Mouse (Mus musculus) heart, postnatal 25 days (tissue): Measurements from ENCODE around the gene Klhl26. TPM values are rescaled to one million over a fixed set of nuclear protein-coding genes. Genes with fewer than 3 reads are reported as not detected.
A peak's percentile ranks its signal among the peaks of the same experiment; 100 is the strongest.

Source experiments
- DNase-seq: peaks from one replicate; pipeline ENCODE4 v3.0.0; 2022; ENCODE audit warnings: low spot score
- intact Hi-C: fragments of 180-260 bp; cut with DNase I; formaldehyde crosslinking; loops from one replicate; pipeline ENCODE4 v1.15.1; 2025
- total RNA-seq, 2 experiments: library from RNA; stranded (reverse); gene quantifications; 2 replicates each; pipeline ENCODE4 v1.2.3; 2021

Gene Klhl26
- total RNA-seq, 2 experiments from 2014 or later, result 7.6 to 7.7 TPM

DNA sequence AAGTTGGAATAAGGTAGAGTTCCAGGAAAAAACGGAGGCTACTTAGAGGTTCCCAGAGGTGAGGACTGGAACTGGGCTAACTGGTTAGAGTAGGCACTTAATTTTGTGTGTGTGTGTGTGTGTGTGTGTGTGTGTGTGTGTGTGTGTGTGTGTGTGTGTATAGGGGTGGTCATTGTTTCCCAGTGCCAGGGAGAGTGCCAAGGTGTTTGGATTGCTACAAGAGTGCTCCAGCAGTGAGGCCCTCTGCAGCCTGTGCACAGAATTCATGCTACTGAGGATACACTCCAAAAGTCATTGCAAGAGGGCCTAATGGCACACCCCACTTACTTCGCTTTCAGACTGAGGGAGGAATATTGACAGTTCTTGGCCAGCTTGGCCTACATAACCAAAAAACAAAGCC lies 6.2 kb upstream of the Klhl26 start:
- no peak for DNase-seq
- intact Hi-C loops, result no loop called here

- intact Hi-C loops, result no loop called here
Measured at GRCm38 (mm10) chr8:70481908-70482307, 5.1 kb upstream of the Klhl26 start.

GRCm38 (mm10) chr8:70477269-70477982 lies 658 bp upstream of the Klhl26 start:
- intact Hi-C loops, result no loop called here
- no peak for DNase-seq

More at GRCm38 (mm10) chr8:70481908-70482307, 5.1 kb upstream of the Klhl26 start:
- DNase-seq, result no peak

DNA sequence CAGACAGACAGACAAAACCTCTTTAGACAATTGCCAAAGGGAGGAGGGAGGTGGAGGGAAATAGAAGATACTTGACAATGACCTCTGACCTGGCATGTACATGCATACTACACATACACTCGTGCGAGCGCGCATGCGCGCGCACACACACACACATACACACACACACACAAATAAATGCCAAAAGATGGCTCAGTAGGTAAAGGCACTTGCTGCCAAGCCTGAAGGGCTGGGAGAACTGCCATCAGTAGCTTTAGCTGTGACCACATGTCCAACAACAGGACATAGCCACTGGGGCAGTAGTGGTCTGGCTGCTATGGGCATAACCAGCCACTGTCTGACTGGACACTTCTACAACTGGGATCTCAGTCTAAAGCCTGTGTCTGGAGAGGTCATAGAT lies 4.9 kb downstream of the Klhl26 start:
- intact Hi-C loops, result no loop called here
- DNase-seq, result no peak

- intact Hi-C loops, result no loop called here
- DNase-seq, result no peak
Measured at GRCm38 (mm10) chr8:70469938-70470337, 6.8 kb downstream of the Klhl26 start.

- intact Hi-C loops, result no loop called here
Measured at GRCm38 (mm10) chr8:70469295-70469916, 7.4 kb downstream of the Klhl26 start.

DNA sequence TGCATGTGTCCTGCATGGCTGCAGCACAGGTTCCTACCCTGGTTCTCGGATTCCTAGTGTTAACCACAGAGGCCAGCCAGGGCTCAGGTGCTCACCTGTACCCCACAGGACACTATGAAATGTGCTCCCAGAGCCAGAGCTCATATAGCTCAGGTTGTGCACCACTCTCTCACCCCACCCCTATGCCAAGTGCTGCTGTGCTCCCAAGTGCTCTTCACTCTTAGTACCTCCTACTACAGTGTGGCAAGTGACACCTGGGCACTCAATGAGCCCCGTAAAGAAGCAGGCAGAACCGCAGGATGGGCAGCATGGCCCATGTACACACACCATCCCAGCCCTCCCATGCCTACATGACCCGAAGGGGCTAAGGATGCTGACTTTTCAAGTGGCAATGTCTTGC lies 8.0 kb downstream of the Klhl26 start:
- intact Hi-C loops, result no loop called here
- DNase-seq, result no peak

More at GRCm38 (mm10) chr8:70469295-70469916, 7.4 kb downstream of the Klhl26 start:
- DNase-seq, result no peak

- DNase-seq, result no peak
- intact Hi-C loops, result no loop called here
Measured at GRCm38 (mm10) chr8:70467907-70468306, 8.9 kb downstream of the Klhl26 start.

- DNase-seq, result no peak
- intact Hi-C loops, result no loop called here
Measured at GRCm38 (mm10) chr8:70467229-70467725, 9.5 kb downstream of the Klhl26 start.

DNA sequence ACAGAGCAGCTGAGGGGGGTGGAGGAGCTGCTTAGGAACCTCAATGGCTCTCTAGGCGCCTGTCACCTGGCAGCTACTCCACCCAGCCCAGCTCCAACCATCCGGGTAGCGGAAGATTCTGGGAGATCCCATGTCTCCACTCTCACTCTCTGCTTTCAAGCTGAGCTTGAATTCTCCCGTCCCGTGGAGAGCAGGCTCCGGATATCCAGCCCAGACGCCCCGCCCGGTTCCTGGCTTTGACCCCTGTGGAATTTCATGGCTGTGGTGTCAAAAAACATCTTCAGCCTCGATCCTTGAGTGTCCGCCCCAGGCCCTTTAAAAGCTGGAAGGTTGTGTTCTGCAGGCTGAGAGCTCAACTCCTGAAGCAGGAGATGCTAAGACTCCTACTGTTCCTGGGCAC lies 10.0 kb downstream of the Klhl26 start:
- intact Hi-C loops, result no loop called here
- peak; percentile 50 for DNase-seq

GRCm38 (mm10) chr8:70466305-70466704 lies 10.5 kb downstream of the Klhl26 start:
- no peak for DNase-seq
- intact Hi-C loops, result no loop called here

DNA sequence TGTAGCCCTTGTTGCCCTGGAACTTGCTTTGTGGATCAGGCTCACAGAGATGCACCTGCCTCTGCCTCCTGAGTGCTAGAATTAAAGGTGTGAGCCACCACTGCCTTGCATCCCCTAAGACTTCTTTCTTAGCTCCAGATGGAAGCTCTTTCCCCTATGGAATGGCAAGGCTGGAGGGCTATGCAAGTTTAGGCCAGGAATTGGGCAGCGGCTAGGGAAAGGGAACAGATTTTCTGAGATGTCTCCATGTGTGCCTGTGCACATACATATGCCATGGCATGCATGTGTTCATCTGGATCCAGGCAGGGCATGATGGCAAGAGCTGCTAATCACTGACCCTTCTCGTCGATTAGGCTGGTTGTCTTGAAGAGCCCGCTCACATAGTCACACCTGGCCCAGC lies 11.1 kb downstream of the Klhl26 start:
- no peak for DNase-seq
- intact Hi-C loops, result no loop called here

DNA sequence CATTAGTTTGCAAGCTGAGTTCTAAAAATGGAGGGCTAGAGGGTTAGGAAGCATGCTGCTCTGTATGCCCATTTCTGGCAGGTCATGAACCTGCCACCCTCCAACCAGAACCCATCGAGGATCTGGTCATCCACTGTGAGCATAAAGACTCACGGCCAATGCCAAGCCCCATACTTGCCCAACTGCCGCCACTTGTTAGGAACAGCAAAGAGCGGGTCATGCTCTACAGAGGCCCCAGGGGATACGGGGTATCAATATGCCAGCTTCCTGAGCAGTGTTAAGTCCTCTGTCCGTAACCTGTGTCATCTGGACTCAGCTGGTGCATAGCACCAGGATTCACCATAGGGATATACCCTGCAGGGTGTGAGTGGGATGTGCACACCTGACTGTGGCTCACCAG lies 12.6 kb downstream of the Klhl26 start:
- no peak for DNase-seq
- intact Hi-C loops, result no loop called here

DNA sequence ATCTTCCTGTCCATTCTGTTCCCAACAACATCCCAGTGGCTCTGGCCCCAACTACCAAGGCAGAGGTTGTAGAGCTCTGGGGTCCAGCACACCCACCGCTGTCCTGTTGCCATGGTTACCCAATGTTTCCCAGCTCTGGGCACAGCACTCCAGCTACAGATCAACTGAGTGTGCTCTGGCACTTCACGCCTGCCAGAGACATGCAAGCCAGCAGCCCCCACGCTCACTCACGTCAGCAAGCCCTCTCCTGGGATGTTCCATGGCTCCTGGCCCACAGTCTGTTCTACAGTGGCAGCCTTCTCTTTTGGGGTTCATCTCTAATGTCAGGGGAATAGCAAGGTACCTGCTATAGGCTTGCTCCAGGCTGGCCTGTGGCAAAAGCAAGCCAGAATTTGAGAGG lies 13.5 kb downstream of the Klhl26 start:
- intact Hi-C loops, result no loop called here
- peak; percentile 53 for DNase-seq

DNA sequence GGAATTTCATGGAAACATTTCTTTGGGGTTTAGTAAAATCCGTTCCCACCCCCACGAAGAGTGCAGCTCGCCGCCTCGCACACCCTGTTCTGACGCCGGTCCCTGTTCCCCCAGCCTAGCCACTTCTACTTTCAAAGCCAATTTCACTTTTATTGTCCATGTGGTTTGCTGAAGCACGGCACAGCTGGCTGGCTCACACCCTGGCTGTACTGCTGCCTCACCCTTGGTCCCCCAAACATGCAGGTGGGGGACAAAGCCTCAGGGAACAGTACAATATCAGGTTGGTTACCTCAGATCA lies 14.3 kb downstream of the Klhl26 start:
- intact Hi-C loops, result no loop called here
- DNase-seq, result no peak

- intact Hi-C loops, result no loop called here
- DNase-seq, result peak; percentile 41
Measured at GRCm38 (mm10) chr8:70461765-70462515, 14.8 kb downstream of the Klhl26 start.

DNA sequence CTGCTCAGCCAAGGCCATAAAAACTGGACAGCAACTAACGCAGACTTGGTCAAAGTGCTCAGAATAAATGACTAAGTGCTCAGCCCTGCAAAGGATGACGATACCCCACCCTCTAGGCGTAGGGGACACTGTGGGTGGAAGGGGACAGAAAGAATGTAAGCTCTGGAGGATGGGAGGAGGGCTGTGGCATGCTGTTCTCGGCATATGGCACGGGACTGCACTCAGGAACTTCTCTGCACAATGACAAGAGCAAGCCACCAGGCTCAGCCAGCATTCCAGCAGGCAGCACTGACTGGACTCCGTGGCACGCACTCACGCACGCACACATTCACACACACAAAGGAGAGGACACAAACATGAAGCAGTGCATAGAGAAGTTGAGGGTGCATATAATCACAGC lies 16.2 kb downstream of the Klhl26 start:
- intact Hi-C loops, result no loop called here
- DNase-seq, result no peak

- intact Hi-C loops, result no loop called here
- no peak for DNase-seq
Measured at GRCm38 (mm10) chr8:70460199-70460598, 16.6 kb downstream of the Klhl26 start.

DNA sequence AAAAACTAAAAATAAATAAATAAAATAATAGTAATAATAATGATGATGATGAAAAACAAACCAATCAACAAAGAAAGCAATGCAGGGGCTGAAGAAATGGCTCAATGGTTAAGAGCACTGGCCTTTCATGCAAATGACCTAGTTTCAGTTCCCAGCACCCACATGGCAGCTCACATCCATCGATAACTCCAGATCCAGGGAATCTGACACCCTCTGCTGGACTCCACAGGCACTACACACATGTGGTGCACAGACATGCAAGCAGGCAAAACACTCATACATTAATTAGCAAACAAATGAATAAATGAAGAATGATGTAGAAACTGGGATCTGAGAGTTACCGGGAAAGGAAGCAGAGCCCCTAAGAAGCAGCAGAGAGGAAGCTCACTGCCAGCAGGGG lies 17.1 kb downstream of the Klhl26 start:
- intact Hi-C loops, result no loop called here
- no peak for DNase-seq

GRCm38 (mm10) chr8:70458462-70458861 lies 18.3 kb downstream of the Klhl26 start:
- intact Hi-C loops, result no loop called here
- no peak for DNase-seq

GRCm38 (mm10) chr8:70457882-70458281 lies 18.9 kb downstream of the Klhl26 start:
- no peak for DNase-seq
- intact Hi-C loops, result no loop called here
